Mouse (Mus musculus) forebrain, embryonic 14.5 days (tissue): ENCODE data around the gene Aldh1l1. TPM values are rescaled to one million over a fixed set of nuclear protein-coding genes. Genes with fewer than 3 reads are reported as not detected.

Source experiments
- ATAC-seq: fragments of 200-750 bp; cut with Nextera tagmentation; 2 replicates; pipeline ENCODE4 v1.8.0; 2017; ENCODE audit warnings: mild to moderate bottlenecking, moderate library complexity
- DNase-seq: peaks from one replicate; pipeline ENCODE4 v3.0.0-alpha.2; 2015; ENCODE audit warnings: low spot score
- H3K27ac ChIP-seq: fragments of 300-500 bp; sonication (generic); 2 replicates; pipeline ENCODE4 v1.5.1; 2014; ENCODE audit warnings: low read depth, mild to moderate bottlenecking, control low read depth, low read length, moderate library complexity
- H3K27me3 ChIP-seq: fragments of 300-500 bp; sonication (generic); replicated peaks from 2 replicates; pipeline ENCODE4 v1.6.1; 2014; ENCODE audit warnings: low read length, control low read depth, mixed read lengths; ENCODE audit not compliant: control insufficient read depth, insufficient read depth
- H3K36me3 ChIP-seq: fragments of 300-500 bp; sonication (generic); 2 replicates; pipeline ENCODE4 v1.6.1; 2014; ENCODE audit warnings: low read length, control low read depth; ENCODE audit not compliant: control insufficient read depth, insufficient read depth
- H3K4me1 ChIP-seq: fragments of 300-500 bp; sonication (generic); 2 replicates; pipeline ENCODE4 v1.6.1; 2014; ENCODE audit warnings: antibody characterized with exemption, low read length, control low read depth; ENCODE audit not compliant: control insufficient read depth, insufficient read depth
- H3K4me2 ChIP-seq: fragments of 300-500 bp; sonication (generic); 2 replicates; pipeline ENCODE4 v1.6.1; 2014; ENCODE audit warnings: mild to moderate bottlenecking, control low read depth, low read length
- H3K4me3 ChIP-seq: fragments of 300-500 bp; sonication (generic); 2 replicates; pipeline ENCODE4 v1.5.1; 2014; ENCODE audit warnings: low read depth, low read length, control low read depth
- H3K9ac ChIP-seq: fragments of 300-500 bp; sonication (generic); 2 replicates; pipeline ENCODE4 v1.6.1; 2014; ENCODE audit warnings: mild to moderate bottlenecking, low read length, control low read depth, moderate library complexity
- H3K9me3 ChIP-seq: fragments of 300-500 bp; sonication (generic); replicated peaks from 2 replicates; pipeline ENCODE4 v1.6.1; 2016; ENCODE audit warnings: low read length, control low read depth, mixed read lengths; ENCODE audit not compliant: control insufficient read depth
- WGBS: fragments of 180-500 bp; shearing (Covaris S2); extraction: QIAGEN DNeasy Blood & Tissue Kit; methylation state at CpG from one replicate; pipeline ENCODE4 v1.1.7; 2014; 5-methylcytosine and 5-hydroxymethylcytosine counted together
- polyA plus RNA-seq: library from polyadenylated mRNA; unstranded; fragments of >200 nt; fragmentation: Nextera tagmentation; extraction: Ambion mirVana; gene quantifications from 2 replicates; pipeline ENCODE4 v1.2.1, GENCODE M21; 2014

Gene Aldh1l1
- polyA plus RNA-seq, 1 experiment from 2014 or later: 15.8 TPM

GRCm38 (mm10) chr6:90644965-90645364 lies 158.7 kb downstream of the Aldh1l1 start:
- H3K4me3 ChIP-seq: no peak overlapping the region
- no peaks in the 10 kb centered on the region for H3K9me3 ChIP-seq
- H3K27me3 ChIP-seq: no peaks in the 10 kb centered on the region
- no peak overlapping the region for H3K27ac ChIP-seq
- ATAC-seq (0 out of 2 replicates have a peak, but pooled peaks have one; percentile 12), DNase-seq (peak; percentile 36)
- no peaks in the 10 kb centered on the region for H3K36me3 ChIP-seq
- H3K4me1 ChIP-seq: no peaks in the 10 kb centered on the region; the same call in 1 of the 2 replicates
- no peak overlapping the region for H3K4me2 ChIP-seq
- 60% methylated on average over 4 of the region's 4 CpGs for WGBS
- H3K9ac ChIP-seq: no peak overlapping the region

- Histone ChIP-seq H3K9me3 (no peaks in the 10 kb centered on the region), H3K27me3 (no peaks in the 10 kb centered on the region), H3K4me3 (no peak overlapping the region), H3K4me2 (no peak overlapping the region), H3K9ac (no peak overlapping the region), H3K27ac (no peak overlapping the region), H3K36me3 (no peaks in the 10 kb centered on the region), H3K4me1 (no peaks in the 10 kb centered on the region; the same call in 1 of the 2 replicates)
- ATAC-seq: no peak
- 78% methylated on average over 6 of the region's 6 CpGs for WGBS
- no peak for DNase-seq
These were observed 162.2 kb downstream of the Aldh1l1 start for GRCm38 (mm10) chr6:90648391-90648790.

- H3K9me3 ChIP-seq: no peaks in the 10 kb centered on the region
- H3K9ac ChIP-seq: no peak overlapping the region
- H3K4me3 ChIP-seq: no peak overlapping the region
- H3K36me3 ChIP-seq: no peaks in the 10 kb centered on the region
- DNase-seq (no peak), ATAC-seq (no peak)
- 75% methylated on average over 4 of the region's 4 CpGs for WGBS
- no peaks in the 10 kb centered on the region for H3K27me3 ChIP-seq
- H3K4me1 ChIP-seq: no peaks in the 10 kb centered on the region; the same call in 1 of the 2 replicates
- H3K4me2 ChIP-seq: no peak overlapping the region
- no peak overlapping the region for H3K27ac ChIP-seq
These were observed 163.1 kb downstream of the Aldh1l1 start for GRCm38 (mm10) chr6:90649279-90649678.

Other genes starting within 250 kb of the Aldh1l1 start
- not detected in 2 replicates for gene Vmn1r54, start 240.1 kb upstream of the Aldh1l1 start, polyA plus RNA-seq
- gene BC048671, start 185.2 kb upstream of the Aldh1l1 start, polyA plus RNA-seq: not detected in 2 replicates
- not detected in 2 replicates for gene Chst13, start 161.2 kb upstream of the Aldh1l1 start, polyA plus RNA-seq
- gene Uroc1, start 153.1 kb upstream of the Aldh1l1 start, polyA plus RNA-seq: not detected in 2 replicates
- 13.4 and 14.0 TPM in 2 replicates for gene Zxdc, start 116.9 kb upstream of the Aldh1l1 start, polyA plus RNA-seq
- 3.0 and 3.1 TPM in 2 replicates for gene Cfap100, start 57.6 kb upstream of the Aldh1l1 start, polyA plus RNA-seq
- gene Klf15, start 23.9 kb upstream of the Aldh1l1 start, polyA plus RNA-seq: 10.3 and 12.0 TPM in 2 replicates
- gene Slc41a3, start 118.3 kb downstream of the Aldh1l1 start, polyA plus RNA-seq: 2.0 and 2.1 TPM in 2 replicates